Mouse (Mus musculus) bone marrow macrophage, adult 2 months (primary cell): ENCODE measurements around the gene Enho.

Source experiments
- CTCF ChIP-seq: IDR thresholded peaks from 2 replicates; pipeline ENCODE4 v1.5.1; 2012; ENCODE audit warnings: low read depth, mild to moderate bottlenecking, low read length, moderate library complexity
- POLR2A ChIP-seq: IDR thresholded peaks from 2 replicates; pipeline ENCODE4 v1.6.1; 2012; ENCODE audit warnings: mild to moderate bottlenecking, low read depth, low read length, borderline replicate concordance

DNA sequence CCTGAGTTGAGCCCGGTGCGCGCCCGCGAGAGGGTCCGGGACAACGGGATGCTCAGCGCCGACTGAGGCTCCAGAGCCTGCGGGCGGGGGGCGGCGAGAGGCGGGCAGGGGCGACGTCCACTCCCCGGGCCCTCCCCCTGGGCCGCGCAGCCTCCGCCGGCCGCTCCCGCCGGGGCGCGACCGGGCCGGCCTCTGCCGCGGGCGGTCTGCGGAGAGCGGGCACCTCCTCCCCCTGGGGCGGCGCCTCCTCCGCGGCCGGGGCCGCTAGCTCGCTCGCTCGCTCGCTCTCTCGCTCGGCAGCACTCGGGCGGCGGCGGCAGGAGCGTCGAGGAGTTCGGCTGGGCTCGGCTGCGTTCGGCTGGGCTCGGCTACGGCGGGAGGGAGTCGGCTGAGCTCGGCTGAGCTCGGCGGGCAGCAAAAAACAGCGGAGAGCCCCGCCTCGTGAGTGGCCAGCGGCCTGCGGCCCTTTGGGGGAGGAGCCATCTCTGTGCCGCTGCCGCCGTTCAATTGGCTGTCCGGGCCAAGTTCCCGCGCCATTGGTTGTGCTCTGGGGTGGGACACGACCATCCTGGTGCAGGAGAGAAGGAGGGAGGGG is at the start of gene Enho:
- TF ChIP-seq CTCF (no peak), POLR2A (no peak)
